Mouse (Mus musculus): ENCODE measurements at regions not wholly inside any gene's neighbourhood (a gene's known extent, or its start where the extent isn't known, plus 50 kb on each side); places are given as distances from the start of the nearest gene placed in this dataset.

DNA sequence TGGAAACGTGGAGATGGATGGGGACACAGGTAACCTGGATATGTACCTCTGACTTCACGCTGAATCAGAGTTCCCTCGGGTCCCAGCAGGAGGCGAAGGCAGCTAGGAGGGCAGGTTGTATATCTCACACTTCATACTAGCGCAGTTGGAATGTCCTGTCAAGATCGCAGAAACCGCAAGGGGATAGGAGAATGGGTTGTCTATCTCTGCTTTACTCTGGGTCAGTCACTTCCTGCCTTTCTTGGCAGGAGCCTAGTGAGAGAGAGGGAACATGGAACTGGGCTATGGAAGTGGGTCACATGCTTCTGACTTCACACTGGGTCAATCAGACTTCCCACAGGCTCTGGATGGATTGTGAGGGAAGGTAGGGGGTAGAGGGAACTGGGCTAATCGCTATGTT lies 233.4 kb downstream of the Drd1 start:
- no peak for TF ChIP-seq CTCF (IDR thresholded peaks at IDR 0.05; ENCODE audit: control insufficient read depth, insufficient read depth, low read length)
- no peak for TF ChIP-seq POLR2A (IDR thresholded peaks at IDR 0.05; ENCODE audit: borderline replicate concordance, control insufficient read depth, low read depth, low read length)
